ENCODE assay signal across 16 mouse cellular contexts in genomic region chr5:141570442-141570841, GRCm38 (mm10).
A peak's percentile ranks its signal among the peaks of the same experiment; 100 is the strongest.
DNase-seq lines count a peak whose midpoint lies in the region; TF ChIP-seq lines count a peak whose summit lies in the region.
"Had no signal": no experiment of that assay in that cellular context is flagged by ENCODE, and none has a peak within 500 bp of the region (broad histone marks: within the 10 kb centered on the region; RNA-seq: fewer than 3 reads in every experiment).

No protein-coding gene starts in this region.

- H3K27me3 ChIP-seq in cerebellum, adult 2 months (ENCODE audit: control insufficient read depth, insufficient read depth, low read length): peaks cover 2% of the 10 kb centered on the region; the same call in 1 of the 2 replicates
- H3K27me3 ChIP-seq: liver, embryonic 13.5 days; lung, embryonic 15.5 days had no signal

- peak; percentile 43 to 62 for DNase-seq in cerebellum, postnatal 14 days
- no peak for DNase-seq in cerebellum, adult 2 months
- peak; percentile 15 to 16 for DNase-seq in layer of hippocampus, adult 2 months (ENCODE audit: low spot score in 2 of 2)
- no peak for DNase-seq in layer of hippocampus, adult 11-12 months (ENCODE audit: low spot score)
- peak; percentile 5 for DNase-seq in right cerebral cortex, adult 18-20 months
- no peak for DNase-seq in right cerebral cortex, postnatal 25 days
- DNase-seq in urinary bladder, postnatal 25 days (ENCODE audit: low spot score): no peak
- DNase-seq: adrenal gland, adult 2 months; gastrocnemius, postnatal 25 days; kidney, adult 18-20 months; kidney, postnatal 10 days; liver, embryonic 13.5 days; thymus, postnatal 36 days had no signal

- no peak for TF ChIP-seq POLR2A in cerebellum, adult 2 months (IDR thresholded peaks at IDR 0.05; ENCODE audit: borderline replicate concordance, insufficient read depth, low read length)

- peaks cover 5% of the 10 kb centered on the region; the same call in 1 of the 2 replicates for H3K4me1 ChIP-seq in cerebellum, adult 2 months (ENCODE audit: control insufficient read depth, insufficient read depth, low read length)

- WGBS in cerebellum, adult 2 months: 55% methylated on average over 6 of the region's 6 CpGs

- no peak overlapping the region for H3K27ac ChIP-seq in cerebellum, adult 2 months (ENCODE audit: insufficient read depth, low read length)
- H3K27ac ChIP-seq in layer of hippocampus, adult 2 months: no peak overlapping the region
- H3K27ac ChIP-seq: liver, embryonic 13.5 days; lung, embryonic 15.5 days; macrophage had no signal

- H3K4me3 ChIP-seq in cerebellum, adult 2 months (replicated peaks; ENCODE audit: insufficient read depth, low read depth, low read length): no peak overlapping the region
- H3K4me3 ChIP-seq in layer of hippocampus, adult 2 months: no peak overlapping the region
- H3K4me3 ChIP-seq: erythroblast, embryonic 14.5 days; liver, embryonic 13.5 days; lung, embryonic 15.5 days had no signal

- TF ChIP-seq CTCF in cerebellum, adult 2 months (IDR thresholded peaks at IDR 0.05; ENCODE audit: borderline replicate concordance, insufficient read depth, low read depth, low read length): no peak
- no peak for TF ChIP-seq CTCF in layer of hippocampus, adult 2 months (conservative IDR thresholded peaks at IDR 0.05)

Comparison
In these comparisons a context has a peak if more than half of its experiments do, and no peak if none do; other contexts are left out.
1. DNase-seq: peak in cerebellum, postnatal 14 days (2 of 2), layer of hippocampus, adult 2 months (2 of 2) and right cerebral cortex, adult 18-20 months (single experiment); none in cerebellum, adult 2 months (0 of 2), layer of hippocampus, adult 11-12 months (single experiment), right cerebral cortex, postnatal 25 days (single experiment) and urinary bladder, postnatal 25 days (single experiment).